Mouse (Mus musculus): ENCODE measurements around the gene Snrnp70. TPM values are rescaled to one million over a fixed set of nuclear protein-coding genes. Genes with fewer than 3 reads are reported as not detected.

Gene Snrnp70
- polyA plus RNA-seq, 1 experiment from 2014 or later = 56.5 TPM

GRCm38 (mm10) chr7:45340066-45340442 is 55.5 kb downstream of the Snrnp70 start:
- peak overlapping the region; percentile 67 for H3K9ac ChIP-seq (ENCODE audit: low read depth, low read length)
- H3K9me3 ChIP-seq (ENCODE audit: control insufficient read depth, low read length) = no peaks in the 10 kb centered on the region
- H3K4me2 ChIP-seq (ENCODE audit: low read depth, low read length) = peak overlapping the region; percentile 87
- DNase-seq (ENCODE audit: low spot score) = no peak
- H3K27ac ChIP-seq (replicated peaks; ENCODE audit: low read depth, low read length) = no peak overlapping the region
- H3K36me3 ChIP-seq (ENCODE audit: control insufficient read depth, insufficient read depth, low read length) = no peaks in the 10 kb centered on the region
- WGBS = 1% methylated on average over 11 of the region's 11 CpGs
- peak overlapping the region; percentile 53 for H3K4me3 ChIP-seq (ENCODE audit: low read depth, low read length)
- ATAC-seq (ENCODE audit: low read depth) = no peak
- no peaks in the 10 kb centered on the region for H3K27me3 ChIP-seq (replicated peaks; ENCODE audit: control insufficient read depth, insufficient read depth, low read length)
- peaks cover 32% of the 10 kb centered on the region for H3K4me1 ChIP-seq (ENCODE audit: control insufficient read depth, insufficient read depth, low read length)

GRCm38 (mm10) chr7:45339410-45340065 is 56.0 kb downstream of the Snrnp70 start:
- peak overlapping the region; percentile 67 for H3K9ac ChIP-seq (ENCODE audit: low read depth, low read length)
- 0% methylated on average over 29 of the region's 39 CpGs for WGBS
- no peak overlapping the region; the same call in 1 of the 2 replicates for H3K27ac ChIP-seq (replicated peaks; ENCODE audit: low read depth, low read length)
- H3K27me3 ChIP-seq (replicated peaks; ENCODE audit: control insufficient read depth, insufficient read depth, low read length) = no peaks in the 10 kb centered on the region
- DNase-seq (ENCODE audit: low spot score) (peak; percentile 89), ATAC-seq (ENCODE audit: low read depth) (peak; percentile 81)
- H3K9me3 ChIP-seq (ENCODE audit: control insufficient read depth, low read length) = no peaks in the 10 kb centered on the region
- H3K4me3 ChIP-seq (ENCODE audit: low read depth, low read length) = peak overlapping the region; percentile 53
- H3K36me3 ChIP-seq (ENCODE audit: control insufficient read depth, insufficient read depth, low read length) = no peaks in the 10 kb centered on the region
- peak overlapping the region; percentile 87 for H3K4me2 ChIP-seq (ENCODE audit: low read depth, low read length)
- H3K4me1 ChIP-seq (ENCODE audit: control insufficient read depth, insufficient read depth, low read length) = peaks cover 37% of the 10 kb centered on the region

GRCm38 (mm10) chr7:45338161-45338911 is 57.2 kb downstream of the Snrnp70 start:
- peak overlapping the region; percentile 53 for H3K4me3 ChIP-seq (ENCODE audit: low read depth, low read length)
- H3K36me3 ChIP-seq (ENCODE audit: control insufficient read depth, insufficient read depth, low read length) = no peaks in the 10 kb centered on the region
- no peak overlapping the region for H3K27ac ChIP-seq (replicated peaks; ENCODE audit: low read depth, low read length)
- peaks cover 44% of the 10 kb centered on the region for H3K4me1 ChIP-seq (ENCODE audit: control insufficient read depth, insufficient read depth, low read length)
- peak overlapping the region; percentile 87 for H3K4me2 ChIP-seq (ENCODE audit: low read depth, low read length)
- H3K9me3 ChIP-seq (ENCODE audit: control insufficient read depth, low read length) = no peaks in the 10 kb centered on the region
- H3K27me3 ChIP-seq (replicated peaks; ENCODE audit: control insufficient read depth, insufficient read depth, low read length) = no peaks in the 10 kb centered on the region
- peak; percentile 84 for DNase-seq (ENCODE audit: low spot score)
- H3K9ac ChIP-seq (ENCODE audit: low read depth, low read length) = 0 out of 2 replicates have a peak overlapping the region, but pooled peaks have one; percentile 5
- WGBS = 2% methylated on average over 13 of the region's 14 CpGs
- peak; percentile 19; the same call in 1 of the 2 replicates for ATAC-seq (ENCODE audit: low read depth)

- ATAC-seq (ENCODE audit: low read depth) (no peak), DNase-seq (ENCODE audit: low spot score) (no peak)
- Histone ChIP-seq H3K4me1 (ENCODE audit: control insufficient read depth, insufficient read depth, low read length) (peaks cover 48% of the 10 kb centered on the region), H3K9me3 (ENCODE audit: control insufficient read depth, low read length) (no peaks in the 10 kb centered on the region), H3K27me3 (replicated peaks; ENCODE audit: control insufficient read depth, insufficient read depth, low read length) (no peaks in the 10 kb centered on the region), H3K36me3 (ENCODE audit: control insufficient read depth, insufficient read depth, low read length) (no peaks in the 10 kb centered on the region), H3K4me2 (ENCODE audit: low read depth, low read length) (peak overlapping the region; percentile 87; the same call in 1 of the 2 replicates), H3K9ac (ENCODE audit: low read depth, low read length) (no peak overlapping the region), H3K27ac (replicated peaks; ENCODE audit: low read depth, low read length) (no peak overlapping the region), H3K4me3 (ENCODE audit: low read depth, low read length) (no peak overlapping the region; the same call in 1 of the 2 replicates)
- 17% methylated on average over 4 of the region's 4 CpGs for WGBS
Measured at GRCm38 (mm10) chr7:45337469-45337868, 58.1 kb downstream of the Snrnp70 start.

- H3K4me2 ChIP-seq (ENCODE audit: low read depth, low read length) = no peak overlapping the region
- ATAC-seq (ENCODE audit: low read depth) (no peak), DNase-seq (ENCODE audit: low spot score) (no peak)
- no peak overlapping the region for H3K9ac ChIP-seq (ENCODE audit: low read depth, low read length)
- no peaks in the 10 kb centered on the region for H3K9me3 ChIP-seq (ENCODE audit: control insufficient read depth, low read length)
- no peaks in the 10 kb centered on the region for H3K36me3 ChIP-seq (ENCODE audit: control insufficient read depth, insufficient read depth, low read length)
- peaks cover 47% of the 10 kb centered on the region for H3K4me1 ChIP-seq (ENCODE audit: control insufficient read depth, insufficient read depth, low read length)
- no peak overlapping the region for H3K4me3 ChIP-seq (ENCODE audit: low read depth, low read length)
- no peak overlapping the region for H3K27ac ChIP-seq (replicated peaks; ENCODE audit: low read depth, low read length)
- no peaks in the 10 kb centered on the region for H3K27me3 ChIP-seq (replicated peaks; ENCODE audit: control insufficient read depth, insufficient read depth, low read length)
- WGBS = 96% methylated on average over 4 of the region's 4 CpGs
Measured at GRCm38 (mm10) chr7:45336319-45336718, 59.2 kb downstream of the Snrnp70 start.

GRCm38 (mm10) chr7:45335056-45335455 is 60.5 kb downstream of the Snrnp70 start, which contains the start of gene Hrc:
Gene Hrc, plus strand, starts transcription at chr7:45335290.
- 39% methylated on average over 5 of the region's 5 CpGs for WGBS
- peak within 1 kb of the TSS; percentile 72 for H3K4me3 ChIP-seq (ENCODE audit: low read depth, low read length)
- H3K4me1 ChIP-seq (ENCODE audit: control insufficient read depth, insufficient read depth, low read length) = peaks cover 37% of the 10 kb centered on the region
- H3K9me3 ChIP-seq (ENCODE audit: control insufficient read depth, low read length) = no peaks in the 10 kb centered on the region
- ATAC-seq (ENCODE audit: low read depth) (no peak), DNase-seq (ENCODE audit: low spot score) (peak; percentile 41)
- peak within 1 kb of the TSS; percentile 92 for H3K27ac ChIP-seq (replicated peaks; ENCODE audit: low read depth, low read length)
- H3K27me3 ChIP-seq (replicated peaks; ENCODE audit: control insufficient read depth, insufficient read depth, low read length) = no peaks in the 10 kb centered on the region
- H3K36me3 ChIP-seq (ENCODE audit: control insufficient read depth, insufficient read depth, low read length) = no peaks in the 10 kb centered on the region
- peak within 1 kb of the TSS; percentile 80 for H3K4me2 ChIP-seq (ENCODE audit: low read depth, low read length)
- peak within 1 kb of the TSS; percentile 35 for H3K9ac ChIP-seq (ENCODE audit: low read depth, low read length)

- Histone ChIP-seq H3K4me3 (ENCODE audit: low read depth, low read length) (no peak overlapping the region), H3K27ac (replicated peaks; ENCODE audit: low read depth, low read length) (peak overlapping the region; percentile 92), H3K9ac (ENCODE audit: low read depth, low read length) (peak overlapping the region; percentile 35), H3K9me3 (ENCODE audit: control insufficient read depth, low read length) (no peaks in the 10 kb centered on the region), H3K36me3 (ENCODE audit: control insufficient read depth, insufficient read depth, low read length) (no peaks in the 10 kb centered on the region), H3K27me3 (replicated peaks; ENCODE audit: control insufficient read depth, insufficient read depth, low read length) (no peaks in the 10 kb centered on the region), H3K4me2 (ENCODE audit: low read depth, low read length) (peak overlapping the region; percentile 80), H3K4me1 (ENCODE audit: control insufficient read depth, insufficient read depth, low read length) (peaks cover 32% of the 10 kb centered on the region)
- peak; percentile 57 for DNase-seq (ENCODE audit: low spot score)
- WGBS = 24% methylated on average over 2 of the region's 3 CpGs
- no peak for ATAC-seq (ENCODE audit: low read depth)
Measured at GRCm38 (mm10) chr7:45334605-45335004, 60.9 kb downstream of the Snrnp70 start.

GRCm38 (mm10) chr7:45333431-45333982 is 62.0 kb downstream of the Snrnp70 start, which contains the start of gene Trpm4:
Gene Trpm4, minus strand, starts transcription at chr7:45333780.
- ATAC-seq (ENCODE audit: low read depth) (peak; percentile 84), DNase-seq (ENCODE audit: low spot score) (peak; percentile 94)
- peak within 1 kb of the TSS; percentile 80 for H3K4me2 ChIP-seq (ENCODE audit: low read depth, low read length)
- H3K9ac ChIP-seq (ENCODE audit: low read depth, low read length) = peak within 1 kb of the TSS; percentile 77
- H3K27ac ChIP-seq (replicated peaks; ENCODE audit: low read depth, low read length) = peak within 1 kb of the TSS; percentile 92
- no peaks in the 10 kb centered on the region for H3K27me3 ChIP-seq (replicated peaks; ENCODE audit: control insufficient read depth, insufficient read depth, low read length)
- no peaks in the 10 kb centered on the region for H3K36me3 ChIP-seq (ENCODE audit: control insufficient read depth, insufficient read depth, low read length)
- peaks cover 21% of the 10 kb centered on the region for H3K4me1 ChIP-seq (ENCODE audit: control insufficient read depth, insufficient read depth, low read length)
- peak within 1 kb of the TSS; percentile 72 for H3K4me3 ChIP-seq (ENCODE audit: low read depth, low read length)
- under 1% methylated on average over 33 of the region's 38 CpGs for WGBS
- no peaks in the 10 kb centered on the region for H3K9me3 ChIP-seq (ENCODE audit: control insufficient read depth, low read length)
